Mouse (Mus musculus): ENCODE data around the gene Slit3. TPM values are rescaled to one million over a fixed set of nuclear protein-coding genes. Genes with fewer than 3 reads are reported as not detected.

Gene Slit3
- polyA plus RNA-seq, 1 experiment from 2014 or later = 3.5 TPM

DNA sequence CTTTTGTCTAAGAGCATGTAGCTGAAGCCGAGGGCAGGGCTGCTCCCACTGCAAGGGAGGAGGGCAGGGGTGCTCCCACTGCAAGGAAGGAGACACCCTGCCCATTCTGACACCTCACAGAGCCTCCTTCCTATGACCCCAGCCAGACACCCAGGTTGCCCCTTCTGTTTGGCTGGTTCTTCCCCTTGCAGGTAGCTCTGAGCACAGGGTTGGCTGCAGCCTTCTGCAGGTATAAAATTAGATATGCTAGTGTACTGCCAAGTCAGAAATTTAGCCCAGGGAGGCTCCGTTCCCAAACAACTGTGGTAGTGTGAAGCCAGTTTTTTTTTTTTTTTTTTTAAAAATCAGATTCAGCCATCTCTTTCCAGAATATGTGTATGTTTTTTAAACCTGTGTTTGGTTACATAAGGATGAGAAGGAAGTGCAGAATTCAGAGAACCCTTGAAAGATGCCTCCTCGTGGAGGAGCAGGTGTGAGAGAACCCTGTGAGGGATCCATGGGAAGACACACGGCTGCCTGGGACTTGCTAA lies 39.7 kb downstream of the Slit3 start:
- H3K4me1 ChIP-seq (ENCODE audit: control insufficient read depth, insufficient read depth, low read length) = no peaks in the 10 kb centered on the region
- H3K9me3 ChIP-seq (ENCODE audit: control insufficient read depth, low read length) = no peaks in the 10 kb centered on the region
- H3K27me3 ChIP-seq (ENCODE audit: control insufficient read depth, insufficient read depth, low read length) = no peaks in the 10 kb centered on the region
- no peak overlapping the region for H3K9ac ChIP-seq (replicated peaks; ENCODE audit: low read length)
- no peak for DNase-seq
- H3K4me3 ChIP-seq (replicated peaks; ENCODE audit: low read depth, low read length) = no peak overlapping the region
- WGBS = 82% methylated on average over 4 of the region's 4 CpGs
- H3K36me3 ChIP-seq (ENCODE audit: control insufficient read depth, insufficient read depth, low read length) = no peaks in the 10 kb centered on the region
- no peak overlapping the region for H3K27ac ChIP-seq (replicated peaks; ENCODE audit: low read depth, low read length)
- ATAC-seq (ENCODE audit: low FRiP score, low TSS enrichment) = no peak
- H3K4me2 ChIP-seq (ENCODE audit: low read length) = no peak overlapping the region

DNA sequence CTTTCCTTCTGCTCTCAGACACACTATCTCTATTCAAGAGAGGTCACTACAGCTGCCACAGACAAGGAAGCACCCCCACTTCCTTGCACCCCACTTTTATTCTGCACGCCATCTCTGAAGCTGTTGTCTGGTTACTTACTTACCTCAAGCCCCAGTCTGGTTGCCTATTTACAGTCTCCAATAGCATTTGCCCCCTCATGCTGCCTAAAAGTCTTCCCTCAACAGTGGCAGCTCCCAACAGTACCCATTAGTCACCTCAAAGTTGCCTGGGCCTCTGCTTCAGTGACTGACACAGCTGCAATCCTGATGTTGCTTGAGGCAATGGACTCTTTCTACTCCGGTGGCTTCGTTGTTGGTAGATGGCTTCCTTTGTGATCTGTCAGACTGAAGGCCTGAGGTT lies 42.4 kb downstream of the Slit3 start:
- Histone ChIP-seq H3K9me3 (ENCODE audit: control insufficient read depth, low read length) (no peaks in the 10 kb centered on the region), H3K27me3 (ENCODE audit: control insufficient read depth, insufficient read depth, low read length) (no peaks in the 10 kb centered on the region), H3K9ac (replicated peaks; ENCODE audit: low read length) (no peak overlapping the region), H3K4me1 (ENCODE audit: control insufficient read depth, insufficient read depth, low read length) (no peaks in the 10 kb centered on the region), H3K27ac (replicated peaks; ENCODE audit: low read depth, low read length) (no peak overlapping the region), H3K4me3 (replicated peaks; ENCODE audit: low read depth, low read length) (no peak overlapping the region), H3K4me2 (ENCODE audit: low read length) (no peak overlapping the region), H3K36me3 (ENCODE audit: control insufficient read depth, insufficient read depth, low read length) (no peaks in the 10 kb centered on the region)
- ATAC-seq (ENCODE audit: low FRiP score, low TSS enrichment) (no peak), DNase-seq (no peak)
- 94% methylated on average over 3 of the region's 3 CpGs for WGBS

DNA sequence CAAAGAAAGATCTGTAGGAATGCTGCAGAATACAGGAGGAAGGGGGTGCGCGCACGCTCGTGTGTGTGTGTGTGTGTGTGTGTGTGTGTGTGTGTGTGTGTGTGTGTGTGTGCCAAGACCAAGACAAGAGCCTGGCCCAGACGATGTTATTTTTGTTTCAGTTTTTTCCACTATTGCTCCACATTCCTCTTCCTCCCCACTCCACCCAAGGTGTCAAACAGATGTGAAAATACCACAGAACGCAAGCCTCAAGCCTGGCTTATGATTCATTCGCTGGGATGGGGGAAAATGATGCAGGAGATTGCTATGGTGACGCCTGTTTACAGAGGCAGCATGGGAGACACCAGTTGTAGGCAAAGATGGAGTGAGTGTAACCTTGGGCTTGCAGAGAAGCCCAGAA lies 46.2 kb downstream of the Slit3 start:
- Histone ChIP-seq H3K9ac (replicated peaks; ENCODE audit: low read length) (no peak overlapping the region), H3K36me3 (ENCODE audit: control insufficient read depth, insufficient read depth, low read length) (no peaks in the 10 kb centered on the region), H3K27ac (replicated peaks; ENCODE audit: low read depth, low read length) (no peak overlapping the region), H3K4me1 (ENCODE audit: control insufficient read depth, insufficient read depth, low read length) (no peaks in the 10 kb centered on the region), H3K4me2 (ENCODE audit: low read length) (no peak overlapping the region), H3K4me3 (replicated peaks; ENCODE audit: low read depth, low read length) (no peak overlapping the region), H3K9me3 (ENCODE audit: control insufficient read depth, low read length) (no peaks in the 10 kb centered on the region), H3K27me3 (ENCODE audit: control insufficient read depth, insufficient read depth, low read length) (no peaks in the 10 kb centered on the region)
- no peak for ATAC-seq (ENCODE audit: low FRiP score, low TSS enrichment)
- 85% methylated on average over 8 of the region's 8 CpGs for WGBS
- DNase-seq = no peak

DNA sequence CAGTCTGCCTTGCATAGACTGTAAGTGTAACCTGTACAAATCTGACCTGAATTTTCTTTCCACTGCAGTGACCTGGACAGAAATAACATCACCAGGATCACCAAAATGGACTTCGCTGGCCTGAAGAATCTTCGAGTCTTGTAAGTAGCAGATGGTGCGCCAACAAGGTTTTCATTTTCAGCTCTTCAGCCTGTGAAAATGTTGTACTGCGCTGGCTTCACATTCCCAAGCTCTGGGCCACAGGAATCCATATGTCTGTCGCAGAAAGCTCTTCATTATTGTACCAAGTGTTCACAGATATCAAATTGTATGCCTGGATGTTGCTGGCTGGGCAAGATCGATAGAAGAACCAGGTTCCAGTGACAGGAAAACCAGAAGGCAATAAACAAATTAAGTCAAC lies 50.5 kb downstream of the Slit3 start:
- ATAC-seq (ENCODE audit: low FRiP score, low TSS enrichment) = no peak
- DNase-seq = no peak
- WGBS = 93% methylated on average over 6 of the region's 6 CpGs
- Histone ChIP-seq H3K4me2 (ENCODE audit: low read length) (no peak overlapping the region), H3K27ac (replicated peaks; ENCODE audit: low read depth, low read length) (no peak overlapping the region), H3K36me3 (ENCODE audit: control insufficient read depth, insufficient read depth, low read length) (no peaks in the 10 kb centered on the region), H3K9me3 (ENCODE audit: control insufficient read depth, low read length) (no peaks in the 10 kb centered on the region), H3K27me3 (ENCODE audit: control insufficient read depth, insufficient read depth, low read length) (no peaks in the 10 kb centered on the region), H3K4me1 (ENCODE audit: control insufficient read depth, insufficient read depth, low read length) (no peaks in the 10 kb centered on the region), H3K4me3 (replicated peaks; ENCODE audit: low read depth, low read length) (no peak overlapping the region), H3K9ac (replicated peaks; ENCODE audit: low read length) (no peak overlapping the region)

DNA sequence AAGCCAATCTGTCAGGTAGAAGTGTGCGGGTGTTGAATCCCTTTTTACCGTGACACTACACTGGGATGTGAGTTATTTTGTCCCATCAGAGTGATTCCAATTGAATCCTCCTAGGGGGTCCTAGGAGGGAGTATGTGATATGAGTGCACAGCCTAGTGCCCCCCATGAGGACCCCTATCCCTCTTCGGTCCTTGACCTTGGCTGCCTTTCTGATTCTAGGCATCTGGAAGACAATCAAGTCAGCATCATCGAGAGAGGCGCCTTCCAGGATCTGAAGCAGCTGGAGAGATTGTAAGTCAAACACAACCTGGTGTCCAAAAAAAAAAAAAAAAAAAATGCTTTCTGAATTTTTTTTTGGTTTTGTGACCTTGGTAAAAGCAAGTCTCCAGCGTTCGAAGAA lies 56.5 kb downstream of the Slit3 start:
- Histone ChIP-seq H3K4me1 (ENCODE audit: control insufficient read depth, insufficient read depth, low read length) (no peaks in the 10 kb centered on the region), H3K27me3 (ENCODE audit: control insufficient read depth, insufficient read depth, low read length) (no peaks in the 10 kb centered on the region), H3K27ac (replicated peaks; ENCODE audit: low read depth, low read length) (no peak overlapping the region), H3K4me2 (ENCODE audit: low read length) (no peak overlapping the region), H3K9me3 (ENCODE audit: control insufficient read depth, low read length) (no peaks in the 10 kb centered on the region), H3K4me3 (replicated peaks; ENCODE audit: low read depth, low read length) (no peak overlapping the region), H3K36me3 (ENCODE audit: control insufficient read depth, insufficient read depth, low read length) (no peaks in the 10 kb centered on the region), H3K9ac (replicated peaks; ENCODE audit: low read length) (no peak overlapping the region)
- ATAC-seq (ENCODE audit: low FRiP score, low TSS enrichment) (no peak), DNase-seq (no peak)
- 89% methylated on average over 7 of the region's 7 CpGs for WGBS

DNA sequence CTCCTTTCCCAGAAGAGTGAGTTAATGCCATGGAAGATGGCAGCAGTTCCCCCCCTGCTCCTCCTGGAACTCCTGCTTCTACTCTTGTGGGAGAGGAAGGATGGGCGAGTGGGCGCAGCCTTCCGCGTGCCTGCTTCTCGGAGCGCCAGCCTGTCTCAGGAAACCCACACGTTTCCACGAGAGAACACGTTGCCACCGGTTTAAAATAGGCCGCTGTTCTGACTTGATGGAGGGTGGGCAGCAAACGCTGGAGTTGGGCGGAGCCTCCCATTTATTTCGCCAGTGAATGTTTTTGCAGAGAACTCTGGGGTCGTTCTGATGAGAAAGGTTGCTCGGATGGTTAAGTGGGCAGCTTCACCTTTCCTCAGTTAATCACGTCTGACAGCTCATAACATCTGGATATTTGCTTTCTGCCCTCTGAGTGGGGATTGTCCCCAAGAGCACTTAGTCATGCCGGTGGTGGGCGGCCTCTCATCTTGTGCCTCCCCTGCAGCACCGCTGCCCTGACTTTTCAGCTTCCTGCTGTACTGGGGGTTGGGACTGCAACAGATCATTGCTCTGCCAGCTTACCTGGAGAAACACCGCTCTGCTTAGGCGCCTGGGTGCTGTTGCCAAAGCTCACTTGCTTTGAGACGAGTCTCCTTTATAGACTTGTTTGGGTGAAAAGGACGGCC lies 57.3 kb downstream of the Slit3 start:
- WGBS = 60% methylated on average over 24 of the region's 24 CpGs
- Histone ChIP-seq H3K27me3 (ENCODE audit: control insufficient read depth, insufficient read depth, low read length) (no peaks in the 10 kb centered on the region), H3K27ac (replicated peaks; ENCODE audit: low read depth, low read length) (no peak overlapping the region), H3K9me3 (ENCODE audit: control insufficient read depth, low read length) (no peaks in the 10 kb centered on the region), H3K9ac (replicated peaks; ENCODE audit: low read length) (no peak overlapping the region), H3K4me3 (replicated peaks; ENCODE audit: low read depth, low read length) (no peak overlapping the region), H3K4me2 (ENCODE audit: low read length) (no peak overlapping the region), H3K4me1 (ENCODE audit: control insufficient read depth, insufficient read depth, low read length) (no peaks in the 10 kb centered on the region), H3K36me3 (ENCODE audit: control insufficient read depth, insufficient read depth, low read length) (no peaks in the 10 kb centered on the region)
- ATAC-seq (ENCODE audit: low FRiP score, low TSS enrichment) (no peak), DNase-seq (no peak)

DNA sequence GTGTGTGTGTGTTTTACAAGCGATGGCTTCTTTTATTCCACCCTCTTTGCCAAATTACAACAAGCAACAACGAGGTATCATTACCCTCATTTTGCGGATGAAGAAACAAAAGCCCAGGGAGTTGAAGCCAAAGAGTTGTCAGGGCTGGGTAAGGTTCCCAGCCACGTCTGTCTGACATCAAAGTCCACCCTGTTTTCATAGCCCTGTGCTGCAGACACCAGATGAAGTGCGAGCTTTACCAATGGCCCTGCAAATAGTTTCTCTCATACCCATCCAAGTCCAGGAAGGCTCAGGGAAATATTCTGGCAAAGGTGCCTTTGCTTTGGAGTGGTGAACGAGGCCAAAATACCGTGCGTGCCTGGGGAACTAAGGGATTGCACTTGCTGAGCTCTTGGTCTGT lies 58.3 kb downstream of the Slit3 start:
- no peaks in the 10 kb centered on the region for H3K9me3 ChIP-seq (ENCODE audit: control insufficient read depth, low read length)
- no peaks in the 10 kb centered on the region for H3K27me3 ChIP-seq (ENCODE audit: control insufficient read depth, insufficient read depth, low read length)
- 76% methylated on average over 8 of the region's 8 CpGs for WGBS
- no peak overlapping the region for H3K4me3 ChIP-seq (replicated peaks; ENCODE audit: low read depth, low read length)
- no peak overlapping the region for H3K27ac ChIP-seq (replicated peaks; ENCODE audit: low read depth, low read length)
- no peak for ATAC-seq (ENCODE audit: low FRiP score, low TSS enrichment)
- H3K36me3 ChIP-seq (ENCODE audit: control insufficient read depth, insufficient read depth, low read length) = no peaks in the 10 kb centered on the region
- no peak overlapping the region for H3K4me2 ChIP-seq (ENCODE audit: low read length)
- no peaks in the 10 kb centered on the region for H3K4me1 ChIP-seq (ENCODE audit: control insufficient read depth, insufficient read depth, low read length)
- no peak for DNase-seq
- H3K9ac ChIP-seq (replicated peaks; ENCODE audit: low read length) = no peak overlapping the region

DNA sequence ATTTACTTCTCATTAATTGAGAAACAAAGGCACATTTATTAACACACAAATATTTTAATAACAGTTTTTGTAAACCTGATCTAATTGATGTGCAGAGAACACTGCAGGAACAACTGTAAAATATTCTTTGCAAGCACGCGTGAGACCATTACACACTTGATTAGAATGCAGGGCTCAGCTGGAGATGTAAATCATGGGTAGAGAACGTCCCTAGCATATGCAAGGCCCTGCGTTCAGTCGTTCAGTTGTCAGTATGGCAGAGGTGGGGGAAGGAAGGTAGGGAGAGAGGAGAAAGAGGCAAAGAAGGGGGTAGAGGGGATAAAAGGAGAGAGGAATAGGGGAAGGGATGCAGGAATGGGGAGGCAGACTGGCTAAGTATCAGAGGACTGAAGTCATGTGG lies 61.9 kb downstream of the Slit3 start:
- Histone ChIP-seq H3K36me3 (ENCODE audit: control insufficient read depth, insufficient read depth, low read length) (no peaks in the 10 kb centered on the region), H3K27ac (replicated peaks; ENCODE audit: low read depth, low read length) (no peak overlapping the region), H3K4me3 (replicated peaks; ENCODE audit: low read depth, low read length) (no peak overlapping the region), H3K9ac (replicated peaks; ENCODE audit: low read length) (no peak overlapping the region), H3K4me1 (ENCODE audit: control insufficient read depth, insufficient read depth, low read length) (no peaks in the 10 kb centered on the region), H3K27me3 (ENCODE audit: control insufficient read depth, insufficient read depth, low read length) (no peaks in the 10 kb centered on the region), H3K4me2 (ENCODE audit: low read length) (no peak overlapping the region), H3K9me3 (ENCODE audit: control insufficient read depth, low read length) (no peaks in the 10 kb centered on the region)
- 41% methylated on average over 5 of the region's 5 CpGs for WGBS
- no peak for DNase-seq
- ATAC-seq (ENCODE audit: low FRiP score, low TSS enrichment) = no peak

DNA sequence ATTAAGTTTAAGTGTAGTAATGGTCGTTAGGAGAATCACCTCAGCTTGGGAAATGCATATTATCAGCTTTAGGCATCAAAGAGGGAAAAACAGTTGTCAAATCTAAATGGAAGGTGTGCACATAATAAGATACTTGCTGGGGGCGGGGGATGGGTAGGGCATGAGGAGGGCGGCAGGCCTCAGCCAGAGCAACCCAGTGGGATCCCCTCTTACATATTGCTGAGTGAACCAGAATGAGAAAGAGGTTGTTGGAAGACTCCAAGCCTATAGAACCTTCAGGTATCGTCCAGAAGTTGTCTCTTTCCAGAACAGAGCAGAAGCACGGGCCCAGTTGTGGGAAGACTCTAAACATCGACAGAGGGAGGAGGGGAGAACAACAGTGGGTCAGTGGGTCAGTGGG lies 73.8 kb downstream of the Slit3 start:
- no peak for ATAC-seq (ENCODE audit: low FRiP score, low TSS enrichment)
- no peak overlapping the region for H3K27ac ChIP-seq (replicated peaks; ENCODE audit: low read depth, low read length)
- DNase-seq = no peak
- 0 out of 2 replicates have a peak, but pooled peaks cover 8% of the 10 kb centered on the region for H3K27me3 ChIP-seq (ENCODE audit: control insufficient read depth, insufficient read depth, low read length)
- no peak overlapping the region for H3K9ac ChIP-seq (replicated peaks; ENCODE audit: low read length)
- H3K36me3 ChIP-seq (ENCODE audit: control insufficient read depth, insufficient read depth, low read length) = no peaks in the 10 kb centered on the region
- no peaks in the 10 kb centered on the region for H3K4me1 ChIP-seq (ENCODE audit: control insufficient read depth, insufficient read depth, low read length)
- 89% methylated on average over 6 of the region's 6 CpGs for WGBS
- no peaks in the 10 kb centered on the region for H3K9me3 ChIP-seq (ENCODE audit: control insufficient read depth, low read length)
- H3K4me3 ChIP-seq (replicated peaks; ENCODE audit: low read depth, low read length) = no peak overlapping the region
- no peak overlapping the region for H3K4me2 ChIP-seq (ENCODE audit: low read length)

All from midbrain, embryonic 14.5 days (tissue).